Mouse (Mus musculus): Measurements from ENCODE around the gene Runx2.
A peak's percentile ranks its signal among the peaks of the same experiment; 100 is the strongest.

The Runx2 gene

GRCm38 (mm10) chr17:44767375-44767774 is 47.2 kb downstream of the Runx2 start:
- no peak for DNase-seq

- no peak for DNase-seq
Measured at GRCm38 (mm10) chr17:44766975-44767374, 47.6 kb downstream of the Runx2 start.

- DNase-seq = no peak
Measured at GRCm38 (mm10) chr17:44766318-44766717, 48.3 kb downstream of the Runx2 start.

- no peak for DNase-seq
Measured at GRCm38 (mm10) chr17:44745378-44745777, 69.2 kb downstream of the Runx2 start.

GRCm38 (mm10) chr17:44743780-44744179 is 70.8 kb downstream of the Runx2 start:
- no peak for DNase-seq

GRCm38 (mm10) chr17:44742246-44742645 is 72.4 kb downstream of the Runx2 start:
- no peak for DNase-seq

GRCm38 (mm10) chr17:44738121-44738637 is 76.4 kb downstream of the Runx2 start:
- no peak for DNase-seq

- DNase-seq = no peak
Measured at GRCm38 (mm10) chr17:44737275-44738120, 77.1 kb downstream of the Runx2 start.

- peak; percentile 47 for DNase-seq
Measured at GRCm38 (mm10) chr17:44735991-44736561, 78.5 kb downstream of the Runx2 start.

GRCm38 (mm10) chr17:44735223-44735990 is 79.2 kb downstream of the Runx2 start:
- peak; percentile 14 for DNase-seq

- peak; percentile 16 for DNase-seq
Measured at GRCm38 (mm10) chr17:44734501-44735222, 79.9 kb downstream of the Runx2 start.

GRCm38 (mm10) chr17:44733544-44734310 is 80.9 kb downstream of the Runx2 start:
- DNase-seq = no peak

GRCm38 (mm10) chr17:44728464-44728863 is 86.1 kb downstream of the Runx2 start:
- DNase-seq = no peak

- no peak for DNase-seq
Measured at GRCm38 (mm10) chr17:44727675-44728074, 86.9 kb downstream of the Runx2 start.

GRCm38 (mm10) chr17:44724805-44725480 is 89.7 kb downstream of the Runx2 start:
- no peak for DNase-seq

GRCm38 (mm10) chr17:44724255-44724654 is 90.3 kb downstream of the Runx2 start:
- DNase-seq = no peak

- DNase-seq = no peak
Measured at GRCm38 (mm10) chr17:44722103-44722792, 92.3 kb downstream of the Runx2 start.

- DNase-seq = no peak
Measured at GRCm38 (mm10) chr17:44718591-44718990, 96.0 kb downstream of the Runx2 start.

- no peak for DNase-seq
Measured at GRCm38 (mm10) chr17:44718036-44718435, 96.6 kb downstream of the Runx2 start.

- no peak for DNase-seq
Measured at GRCm38 (mm10) chr17:44714116-44714515, 100.5 kb downstream of the Runx2 start.

GRCm38 (mm10) chr17:44713404-44713803 is 101.2 kb downstream of the Runx2 start:
- no peak for DNase-seq

Data from liver (tissue).